Mouse (Mus musculus): ENCODE results near the gene Banp. TPM values are rescaled to one million over a fixed set of nuclear protein-coding genes. Genes with fewer than 3 reads are reported as not detected.
A peak's percentile ranks its signal among the peaks of the same experiment; 100 is the strongest.

The Banp gene
- total RNA-seq, 2 experiments from 2014 or later: 25.4 to 37.4 TPM

GRCm38 (mm10) chr8:121950749-121951655 is 1.5 kb downstream of the Banp start:
- DNase-seq: peak; percentile 74 to 75

GRCm38 (mm10) chr8:121951656-121952009 is 2.1 kb downstream of the Banp start:
- DNase-seq: no peak

GRCm38 (mm10) chr8:121952122-121952521 is 2.6 kb downstream of the Banp start:
- no peak for DNase-seq

GRCm38 (mm10) chr8:121952800-121953199 is 3.2 kb downstream of the Banp start:
- no peak for DNase-seq

GRCm38 (mm10) chr8:121953821-121954545 is 4.4 kb downstream of the Banp start:
- DNase-seq: no peak

GRCm38 (mm10) chr8:121954981-121955555 is 5.5 kb downstream of the Banp start:
- DNase-seq: no peak

- no peak for DNase-seq
These were observed 6.4 kb downstream of the Banp start for GRCm38 (mm10) chr8:121955825-121956500.

GRCm38 (mm10) chr8:121958395-121958794 is 8.8 kb downstream of the Banp start:
- no peak for DNase-seq

GRCm38 (mm10) chr8:121962892-121963291 is 13.3 kb downstream of the Banp start:
- DNase-seq: no peak

GRCm38 (mm10) chr8:121964716-121965512 is 15.4 kb downstream of the Banp start:
- no peak for DNase-seq

GRCm38 (mm10) chr8:121966110-121966509 is 16.6 kb downstream of the Banp start:
- no peak for DNase-seq

- DNase-seq: peak; percentile 58 to 64
These were observed 17.3 kb downstream of the Banp start for GRCm38 (mm10) chr8:121966714-121967448.

GRCm38 (mm10) chr8:121967977-121968376 is 18.4 kb downstream of the Banp start:
- no peak for DNase-seq

- DNase-seq: no peak
These were observed 19.0 kb downstream of the Banp start for GRCm38 (mm10) chr8:121968542-121968941.

GRCm38 (mm10) chr8:121970225-121970624 is 20.7 kb downstream of the Banp start:
- no peak for DNase-seq

GRCm38 (mm10) chr8:121971488-121972058 is 22.0 kb downstream of the Banp start:
- no peak for DNase-seq

GRCm38 (mm10) chr8:121973906-121974305 is 24.4 kb downstream of the Banp start:
- no peak for DNase-seq

- DNase-seq: peak in 1 of 2 experiments; percentile 50
These were observed 28.5 kb downstream of the Banp start for GRCm38 (mm10) chr8:121977819-121978590.

GRCm38 (mm10) chr8:121978670-121979069 is 29.1 kb downstream of the Banp start:
- no peak for DNase-seq

Data from adrenal gland, postnatal 36 days (tissue).